Mouse (Mus musculus) olfactory bulb, adult 2 months (tissue): ENCODE measurements at regions not wholly inside any gene's neighbourhood (a gene's known extent, or its start where the extent isn't known, plus 50 kb on each side); places are given as distances from the start of the nearest gene placed in this dataset.
"Not testable (repeated sequence)": the region's sequence is repeated elsewhere in the genome, so short reads cannot be mapped to it uniquely, and the experiment has no call there.

Experiments used
- H3K27ac ChIP-seq: fragments of 200-500 bp; 2 replicates; pipeline ENCODE4 v1.5.1; 2012; ENCODE audit warnings: low read depth, low read length; ENCODE audit not compliant: insufficient read depth
- H3K4me1 ChIP-seq: fragments of 200-500 bp; 2 replicates; pipeline ENCODE4 v1.6.1; 2012; ENCODE audit warnings: low read length; ENCODE audit not compliant: control insufficient read depth, insufficient read depth
- H3K4me3 ChIP-seq: fragments of 200-500 bp; 2 replicates; pipeline ENCODE4 v1.5.1; 2012; ENCODE audit warnings: mild to moderate bottlenecking, low read depth, low read length, moderate library complexity; ENCODE audit not compliant: insufficient read depth
- CTCF ChIP-seq: fragments of 200-500 bp; IDR thresholded peaks from 2 replicates; pipeline ENCODE4 v1.5.1; 2012; ENCODE audit warnings: low read depth, mild to moderate bottlenecking, low read length, moderate library complexity; ENCODE audit not compliant: insufficient read depth
- POLR2A ChIP-seq: fragments of 200-500 bp; IDR thresholded peaks from 2 replicates; pipeline ENCODE4 v1.6.1; 2012; ENCODE audit warnings: mild to moderate bottlenecking, low read depth, low read length, moderate library complexity; ENCODE audit not compliant: insufficient read depth
- WGBS: fragments of 180-500 bp; shearing (Covaris S2); methylation state at CpG from one replicate; pipeline ENCODE4 v1.1.7; 2018; 5-methylcytosine and 5-hydroxymethylcytosine counted together

DNA sequence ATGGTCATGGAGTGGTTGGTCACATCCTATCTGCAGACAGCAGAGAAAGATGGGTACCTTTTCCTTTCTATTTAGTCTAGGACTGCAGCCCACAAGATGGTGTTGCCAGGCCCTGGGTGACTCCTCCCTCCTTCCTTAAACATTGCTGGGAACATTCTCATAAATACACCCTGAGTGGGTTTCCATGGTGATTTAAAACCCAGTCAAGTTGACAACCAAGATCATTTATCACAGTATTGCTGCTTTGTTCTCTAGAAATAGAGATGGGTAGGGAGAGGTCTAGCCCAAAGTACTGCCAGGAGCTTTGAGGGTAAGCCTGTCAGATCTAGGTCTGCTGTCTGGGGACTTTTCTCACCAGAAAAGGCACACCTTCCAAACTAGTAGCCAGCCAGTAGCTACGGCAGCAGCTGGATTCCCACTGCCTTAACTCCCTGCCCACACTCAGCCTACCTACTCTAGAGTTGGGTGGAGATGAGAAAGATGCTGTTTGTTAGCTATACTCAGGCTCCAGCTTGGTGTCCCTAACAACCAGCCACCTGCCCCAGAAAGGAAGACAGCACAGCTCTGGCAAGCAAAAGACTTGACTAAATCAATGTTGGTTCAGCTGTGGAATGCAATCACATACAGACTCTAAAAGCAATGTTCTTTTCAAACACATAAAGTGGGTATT is 470.4 kb upstream of the Ercc4 start:
- WGBS, result 58% methylated on average over 1 of the region's 1 CpGs
- no peak overlapping the region for H3K4me3 ChIP-seq
- H3K27ac ChIP-seq, result no peak overlapping the region
- no peaks in the 10 kb centered on the region for H3K4me1 ChIP-seq
- TF ChIP-seq CTCF (no peak), POLR2A (no peak)

- no peak for TF ChIP-seq CTCF
- Histone ChIP-seq H3K27ac (no peak overlapping the region), H3K4me3 (no peak overlapping the region), H3K4me1 (peaks cover 3% of the 10 kb centered on the region; the same call in 1 of the 2 replicates)
Observed at GRCm38 (mm10) chr16:12643053-12643452, 466.4 kb upstream of the Ercc4 start.

- TF ChIP-seq POLR2A (no peak), CTCF (no peak)
- Histone ChIP-seq H3K27ac (no peak overlapping the region), H3K4me3 (no peak overlapping the region), H3K4me1 (peaks cover 3% of the 10 kb centered on the region; the same call in 1 of the 2 replicates)
- 52% methylated on average over 2 of the region's 2 CpGs for WGBS
Observed at GRCm38 (mm10) chr16:12644621-12645020, 464.9 kb upstream of the Ercc4 start.

- H3K4me1 ChIP-seq, result no peaks in the 10 kb centered on the region
- no peak overlapping the region for H3K27ac ChIP-seq
- no peak overlapping the region for H3K4me3 ChIP-seq
- no peak for TF ChIP-seq POLR2A
- 79% methylated on average over 3 of the region's 3 CpGs for WGBS
Observed at GRCm38 (mm10) chr16:12652180-12652579, 457.3 kb upstream of the Ercc4 start.

- not testable (repeated sequence) for H3K4me1 ChIP-seq, H3K27ac ChIP-seq, H3K4me3 ChIP-seq
- WGBS, result 86% methylated on average over 1 of the region's 1 CpGs
Observed at GRCm38 (mm10) chr16:12673656-12674055, 435.8 kb upstream of the Ercc4 start.

GRCm38 (mm10) chr16:12681474-12681873 is 428.0 kb upstream of the Ercc4 start:
- Histone ChIP-seq H3K4me1 (no peaks in the 10 kb centered on the region), H3K27ac (no peak overlapping the region), H3K4me3 (no peak overlapping the region)
- TF ChIP-seq CTCF, result no peak
- TF ChIP-seq POLR2A, result no peak
- 38% methylated on average over 2 of the region's 2 CpGs for WGBS

GRCm38 (mm10) chr16:12685816-12686215 is 423.7 kb upstream of the Ercc4 start:
- Histone ChIP-seq H3K27ac (no peak overlapping the region), H3K4me3 (no peak overlapping the region), H3K4me1 (no peaks in the 10 kb centered on the region)
- no peak for TF ChIP-seq CTCF
- TF ChIP-seq POLR2A, result no peak
- WGBS, result 82% methylated on average over 3 of the region's 3 CpGs

GRCm38 (mm10) chr16:12691776-12692175 is 417.7 kb upstream of the Ercc4 start:
- Histone ChIP-seq H3K27ac (no peak overlapping the region), H3K4me3 (no peak overlapping the region), H3K4me1 (no peaks in the 10 kb centered on the region)
- 78% methylated on average over 3 of the region's 3 CpGs for WGBS
- TF ChIP-seq POLR2A (no peak), CTCF (no peak)

- TF ChIP-seq POLR2A, result no peak
- TF ChIP-seq CTCF, result no peak
- Histone ChIP-seq H3K4me3 (no peak overlapping the region), H3K27ac (no peak overlapping the region), H3K4me1 (no peaks in the 10 kb centered on the region)
- WGBS, result 50% methylated on average over 4 of the region's 5 CpGs
Observed at GRCm38 (mm10) chr16:12692739-12693292, 416.7 kb upstream of the Ercc4 start.

GRCm38 (mm10) chr16:12693346-12693745 is 416.1 kb upstream of the Ercc4 start:
- H3K4me3 ChIP-seq, result no peak overlapping the region
- TF ChIP-seq CTCF (no peak), POLR2A (no peak)
- H3K4me1 ChIP-seq, result no peaks in the 10 kb centered on the region
- H3K27ac ChIP-seq, result no peak overlapping the region
- 88% methylated on average over 7 of the region's 7 CpGs for WGBS
